Mouse (Mus musculus) megakaryocyte-erythroid progenitor cell, adult 5-6 weeks (primary cell): ENCODE results near the gene Dync1i2. TPM values are rescaled to one million over a fixed set of nuclear protein-coding genes. Genes with fewer than 3 reads are reported as not detected.
A peak's percentile ranks its signal among the peaks of the same experiment; 100 is the strongest.

ENCODE experiments used
- ATAC-seq: replicated peaks from 2 replicates; pipeline ENCODE4 v1.8.0; 2016; ENCODE audit warnings: mild to moderate bottlenecking, inconsistent platforms; ENCODE audit not compliant: severe bottlenecking, poor library complexity, low FRiP score, low TSS enrichment
- total RNA-seq, 2 experiments: library from RNA; stranded (forward) in 1 of 2; stranded (reverse) in 1 of 2; fragments of 200-1000, 215-1000 nt in 1 of 2; fragments of >200 nt in 1 of 2; fragmentation: Nextera tagmentation in 1 of 2; gene quantifications; 2 replicates each; pipeline ENCODE4 v1.2.3; 2014 to 2017

Gene Dync1i2
- 71.4 and 78.4 TPM in 2 replicates for total RNA-seq (2014; fragmentation: Nextera tagmentation)
- total RNA-seq (2017) = 124 and 126 TPM in 2 replicates

- ATAC-seq = peak; percentile 100
These were observed at the start of gene Dync1i2 for GRCm38 (mm10) chr2:71211591-71212359. Gene Dync1i2 (plus strand): TSS chr2:71211706.

DNA sequence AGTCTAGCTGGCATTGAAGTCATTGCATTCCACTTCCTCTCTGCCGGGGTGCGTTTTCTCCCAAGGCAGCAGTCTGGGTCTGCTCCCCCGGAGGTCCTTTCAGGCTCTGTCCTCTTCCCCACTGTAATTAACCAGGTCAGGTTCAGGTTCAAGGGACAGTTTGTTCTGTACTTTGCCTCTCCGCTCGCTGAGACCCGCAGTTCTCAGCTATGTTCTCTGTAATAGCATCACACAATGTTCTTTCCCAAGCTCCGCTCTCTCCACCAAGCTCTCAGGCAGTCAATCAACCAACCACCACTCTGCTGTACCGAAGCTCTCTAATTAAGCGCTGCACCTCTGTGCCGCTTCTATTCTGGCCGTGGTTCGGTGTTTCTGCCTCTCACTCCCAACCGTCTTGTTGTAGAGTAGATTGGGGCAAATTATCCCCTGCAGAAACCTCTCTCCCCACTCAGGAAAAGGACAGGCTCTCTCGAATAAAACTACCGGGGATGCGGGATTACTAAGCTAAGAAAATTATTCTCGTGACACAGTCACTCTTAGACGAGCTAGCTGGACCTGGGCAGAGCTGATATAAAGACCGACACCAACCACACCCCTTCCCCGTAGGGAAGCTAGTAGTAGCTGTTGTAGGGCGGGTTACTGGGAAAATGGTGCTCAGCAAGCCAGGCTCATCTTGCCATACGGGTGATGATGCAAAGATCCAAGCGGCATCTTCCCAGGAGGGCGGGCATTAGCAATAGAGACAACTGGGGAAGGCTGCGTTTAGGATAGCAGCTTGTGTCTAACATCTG lies 48.5 kb upstream of the Dync1i2 start:
- no peak; the same call in 1 of the 2 replicates for ATAC-seq

GRCm38 (mm10) chr2:71167211-71167610 lies 44.3 kb upstream of the Dync1i2 start:
- ATAC-seq = no peak

- ATAC-seq = no peak
These were observed 43.0 kb upstream of the Dync1i2 start for GRCm38 (mm10) chr2:71168461-71169021.

DNA sequence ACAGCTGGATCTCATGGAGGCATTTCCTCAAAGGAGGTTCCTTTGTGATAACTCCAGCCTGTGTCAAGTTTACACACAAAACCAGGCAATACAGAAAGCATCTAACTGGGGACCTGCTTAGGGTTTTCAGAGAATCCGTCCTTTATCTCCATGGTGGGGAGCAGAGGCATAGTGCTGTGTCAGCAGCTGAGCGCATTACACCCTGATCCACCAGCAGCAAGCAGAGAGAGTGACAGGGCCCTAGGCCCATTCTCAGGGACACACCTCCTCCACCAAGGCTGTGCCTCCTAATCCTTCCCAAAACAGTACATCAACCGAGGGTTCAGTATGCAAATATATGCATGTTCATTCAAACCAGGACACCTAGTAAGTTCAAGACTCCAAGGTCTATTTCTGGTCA lies 38.5 kb upstream of the Dync1i2 start:
- no peak for ATAC-seq

DNA sequence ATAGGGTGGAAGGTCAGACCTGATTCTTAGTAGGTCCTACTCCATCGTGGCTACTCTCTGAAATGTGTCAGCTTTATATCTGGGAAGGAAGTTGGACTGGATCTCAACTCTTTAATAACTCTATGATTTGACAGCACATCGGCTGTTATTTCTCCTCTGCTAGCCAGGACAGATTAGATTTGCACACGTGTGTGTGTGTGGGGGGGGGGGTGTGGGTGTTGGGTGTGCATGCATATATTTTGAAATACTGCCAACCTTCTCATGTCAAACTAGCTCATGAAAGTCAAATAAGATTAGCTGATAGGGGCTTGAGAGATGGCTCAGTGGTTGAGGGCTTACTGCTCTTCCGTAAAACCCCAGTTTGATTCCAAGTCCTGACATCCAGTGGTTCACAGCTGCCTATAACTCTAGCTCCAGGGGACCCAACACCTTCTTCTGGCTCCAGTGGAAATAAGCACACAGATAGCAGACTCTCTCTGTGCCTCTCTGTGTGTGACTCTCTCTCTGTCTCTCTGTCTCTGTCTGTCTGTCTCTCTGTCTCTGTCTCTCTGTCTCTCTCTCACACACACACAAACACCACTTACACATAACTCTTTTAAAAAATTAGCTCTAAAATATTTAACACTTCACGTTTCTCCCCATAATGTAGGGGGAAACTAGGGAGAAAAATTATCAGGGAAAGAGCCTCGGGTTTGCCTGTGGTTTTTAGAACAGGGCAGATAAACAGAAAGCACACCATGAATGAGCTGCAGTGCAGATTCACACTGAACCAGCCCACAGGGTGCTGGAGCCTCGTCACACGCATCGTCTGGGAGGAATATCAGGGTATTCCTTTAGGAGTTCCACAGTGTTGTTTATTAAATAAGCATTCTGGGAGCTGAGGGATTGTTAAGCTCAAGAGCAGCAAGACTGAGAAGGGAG lies 34.9 kb upstream of the Dync1i2 start:
- ATAC-seq = peak; percentile 55; the same call in 1 of the 2 replicates

DNA sequence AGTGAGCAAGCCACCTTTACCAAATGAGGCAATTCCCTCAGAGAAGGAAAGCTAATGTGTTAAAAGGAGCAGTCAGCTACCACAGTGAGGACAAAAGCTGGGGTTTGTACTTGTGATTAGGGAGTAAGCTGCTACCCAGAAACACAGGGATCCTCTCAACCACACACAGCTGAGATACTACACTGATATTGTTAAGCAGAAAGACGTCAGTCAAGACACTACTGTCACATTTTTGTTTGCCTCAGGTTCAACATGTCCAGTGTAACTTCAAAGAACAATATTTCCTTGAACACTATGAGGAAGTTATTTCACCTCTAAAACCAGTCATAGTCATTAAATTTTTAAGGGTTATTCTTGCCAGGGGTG lies 34.3 kb upstream of the Dync1i2 start:
- ATAC-seq = peak; percentile 45

- no peak for ATAC-seq
These were observed 33.7 kb upstream of the Dync1i2 start for GRCm38 (mm10) chr2:71177760-71178159.

GRCm38 (mm10) chr2:71179716-71180115 lies 31.8 kb upstream of the Dync1i2 start:
- no peak for ATAC-seq

- ATAC-seq = no peak
These were observed 30.8 kb upstream of the Dync1i2 start for GRCm38 (mm10) chr2:71180566-71181217.

DNA sequence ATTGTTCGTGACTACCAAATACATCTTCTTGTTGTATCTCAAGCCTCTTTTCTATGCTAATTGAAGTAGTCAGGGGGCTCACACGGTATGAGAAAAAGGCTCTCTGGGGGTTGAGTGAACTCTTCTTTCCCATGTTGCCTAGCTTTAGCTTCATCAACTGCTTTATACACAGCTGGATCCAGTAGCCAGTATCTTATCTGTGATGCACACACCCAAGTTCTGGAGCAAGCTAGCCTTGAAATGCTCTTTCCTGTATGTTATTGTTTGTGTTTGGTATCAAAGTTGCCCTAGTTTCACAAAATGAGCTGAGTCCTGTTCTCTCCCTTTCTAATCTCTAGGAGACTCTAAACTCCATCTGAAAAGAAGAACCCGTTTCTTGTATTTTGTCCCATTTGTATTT lies 23.6 kb upstream of the Dync1i2 start:
- peak; percentile 95 for ATAC-seq

- ATAC-seq = no peak
These were observed 22.6 kb upstream of the Dync1i2 start for GRCm38 (mm10) chr2:71188861-71189260.

DNA sequence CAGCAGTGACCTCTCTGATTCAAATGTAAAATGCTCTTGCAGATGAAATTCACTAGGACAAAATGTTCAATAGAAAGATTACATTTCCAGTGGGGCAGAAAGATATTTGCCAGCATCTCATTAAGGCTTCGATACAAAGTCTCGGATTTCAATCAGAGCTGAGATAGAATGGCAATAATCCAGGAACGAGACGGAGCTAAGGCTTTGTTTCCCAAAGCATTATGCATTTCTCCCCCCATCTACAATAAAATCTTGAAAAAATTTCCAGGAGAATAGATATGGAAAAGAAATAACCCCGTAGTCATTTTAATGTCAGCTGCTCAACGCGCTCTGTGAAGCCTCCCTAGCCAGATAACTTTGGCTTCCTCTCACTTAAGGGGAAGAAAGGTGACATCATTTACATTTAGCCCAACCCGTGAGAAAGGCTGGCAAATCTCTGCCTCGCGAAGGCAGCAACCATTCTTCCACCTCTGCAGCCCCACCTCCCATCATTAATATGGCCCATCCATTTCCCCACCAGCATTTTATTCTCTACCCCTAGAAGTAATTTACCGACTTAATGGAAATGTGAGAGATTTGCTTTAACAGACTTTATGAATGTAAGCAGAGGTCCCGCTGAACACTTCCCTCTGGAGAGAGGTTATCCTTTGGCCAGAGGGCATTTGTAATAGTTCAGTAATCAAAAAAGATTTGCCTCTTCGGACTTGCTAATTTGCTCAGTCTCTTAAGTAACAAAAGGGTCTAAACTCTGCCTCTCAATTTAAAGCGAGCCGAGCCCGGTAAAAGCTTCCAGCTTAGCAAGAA lies 19.9 kb upstream of the Dync1i2 start:
- ATAC-seq = no peak

DNA sequence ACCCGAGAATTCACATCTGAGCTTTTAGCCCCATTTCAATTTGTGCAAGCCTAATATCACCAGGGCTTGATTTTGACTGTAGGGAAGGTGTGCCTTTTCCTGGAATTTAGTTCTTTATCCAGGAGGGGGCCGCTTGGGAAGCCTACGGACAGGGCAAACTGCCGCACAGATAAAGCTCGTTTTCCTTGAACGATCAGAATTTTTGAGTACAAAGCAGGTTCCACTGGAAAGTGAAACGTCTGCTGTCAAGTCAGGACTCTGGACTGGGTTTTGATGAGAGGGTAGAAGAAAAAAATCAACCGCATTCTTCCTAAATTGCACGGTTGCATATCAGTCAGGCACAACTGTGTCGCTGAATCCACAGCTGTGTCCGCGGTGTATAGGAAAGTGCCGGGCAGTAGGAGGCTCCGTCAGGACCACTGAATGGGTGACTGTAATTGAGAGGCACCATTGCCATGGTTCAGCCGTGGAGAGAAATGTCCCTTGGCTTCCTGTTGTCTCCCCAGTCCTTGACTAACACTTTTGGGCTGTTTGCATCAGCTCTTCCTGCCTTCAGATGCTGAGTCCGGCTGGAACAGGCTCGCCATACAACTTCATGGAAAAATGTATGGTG lies 19.2 kb upstream of the Dync1i2 start:
- no peak for ATAC-seq

GRCm38 (mm10) chr2:71194137-71194960 lies 17.2 kb upstream of the Dync1i2 start:
- no peak for ATAC-seq

DNA sequence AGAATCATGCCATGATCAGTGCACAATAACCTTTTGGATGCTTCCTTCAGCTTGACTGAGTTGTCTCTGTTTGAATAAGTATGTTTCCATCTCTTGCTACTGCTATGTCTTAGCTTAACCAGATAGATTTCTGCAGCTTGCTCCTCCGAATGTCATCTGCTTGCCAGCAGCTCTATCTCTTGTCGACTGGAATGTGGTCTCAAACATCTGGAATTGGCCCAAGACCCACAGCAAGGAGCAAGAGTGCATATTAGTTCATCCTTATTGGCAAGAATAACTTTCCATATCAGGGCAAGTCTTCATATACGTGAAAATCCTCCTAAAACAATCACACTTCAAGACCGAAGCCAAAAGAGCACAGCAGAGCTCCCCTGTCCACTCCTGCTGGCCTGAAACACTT lies 14.6 kb upstream of the Dync1i2 start:
- ATAC-seq = no peak

DNA sequence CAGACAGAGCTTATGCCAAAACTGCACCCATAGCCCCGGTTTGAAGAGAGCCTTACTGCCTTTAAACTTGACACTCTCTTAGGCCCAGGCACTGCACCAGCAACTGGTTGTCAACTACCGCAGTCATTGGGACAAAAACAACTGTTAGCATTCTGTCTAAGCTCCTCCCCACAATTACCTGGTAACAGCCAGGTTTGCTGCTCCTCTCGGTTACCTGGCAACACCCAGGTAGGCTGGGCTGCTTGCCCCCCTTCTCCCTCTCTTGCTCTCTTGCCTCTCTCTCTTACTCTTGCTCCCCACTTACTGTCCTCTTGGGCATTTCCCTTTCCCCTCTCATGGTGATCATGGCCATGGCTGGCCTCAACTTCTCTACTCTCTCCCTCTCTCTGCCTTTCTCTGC lies 12.6 kb upstream of the Dync1i2 start:
- ATAC-seq = no peak
